Mouse (Mus musculus) cerebellum, postnatal 36 days (tissue): ENCODE results near the gene Cpeb3.
A peak's percentile ranks its signal among the peaks of the same experiment; 100 is the strongest.

Source experiments
- DNase-seq, 2 experiments: peaks; one replicate each; pipeline ENCODE4 v3.0.0; 2021 to 2022; ENCODE audit warnings: mixed read lengths in 2 of 2

Cpeb3 gene

GRCm38 (mm10) chr19:37022146-37022545 is 186.3 kb downstream of the Cpeb3 start:
- DNase-seq = no peak

- DNase-seq = no peak
Observed at GRCm38 (mm10) chr19:37020951-37021350, 187.4 kb downstream of the Cpeb3 start.

- no peak for DNase-seq
Observed at GRCm38 (mm10) chr19:37020531-37020930, 187.9 kb downstream of the Cpeb3 start.

GRCm38 (mm10) chr19:37018931-37019330 is 189.5 kb downstream of the Cpeb3 start:
- no peak for DNase-seq

GRCm38 (mm10) chr19:37018411-37018810 is 190.0 kb downstream of the Cpeb3 start:
- DNase-seq = peak in 1 of 2 experiments; percentile 18

GRCm38 (mm10) chr19:37016890-37017289 is 191.5 kb downstream of the Cpeb3 start:
- no peak for DNase-seq

- no peak for DNase-seq
Observed at GRCm38 (mm10) chr19:37014173-37014939, 194.0 kb downstream of the Cpeb3 start.

GRCm38 (mm10) chr19:37013461-37013860 is 194.9 kb downstream of the Cpeb3 start:
- no peak for DNase-seq

GRCm38 (mm10) chr19:37009878-37010281 is 198.5 kb downstream of the Cpeb3 start:
- no peak for DNase-seq

- DNase-seq = no peak
Observed at GRCm38 (mm10) chr19:37004557-37004956, 203.8 kb downstream of the Cpeb3 start.
